13 mouse cellular contexts compared by ENCODE assay signal in genomic region chr15:25877798-25878197, GRCm38 (mm10). TPM values are rescaled to one million over a fixed set of nuclear protein-coding genes. Genes with fewer than 3 reads are reported as not detected.
DNase-seq lines count a peak whose midpoint lies in the region; ATAC-seq and TF ChIP-seq lines count a peak whose summit lies in the region.
"Had no signal": no experiment of that assay in that cellular context is flagged by ENCODE, and none has a peak within 500 bp of the region (broad histone marks: within the 10 kb centered on the region; RNA-seq: fewer than 3 reads in every experiment).

No protein-coding gene starts in this region.

- H3K27ac ChIP-seq in midbrain, embryonic 14.5 days (replicated peaks; ENCODE audit: low read depth, low read length) = no peak overlapping the region
- no peak overlapping the region for H3K27ac ChIP-seq in left cerebral cortex, adult 2 months
- H3K27ac ChIP-seq: liver, embryonic 13.5 days had no signal

- no peak overlapping the region for H3K4me2 ChIP-seq in midbrain, embryonic 14.5 days (ENCODE audit: low read length)
- H3K4me2 ChIP-seq: liver, embryonic 13.5 days had no signal

- H3K27me3 ChIP-seq in midbrain, embryonic 14.5 days (ENCODE audit: control insufficient read depth, insufficient read depth, low read length) = no peaks in the 10 kb centered on the region
- H3K27me3 ChIP-seq: liver, embryonic 13.5 days had no signal

- 48% methylated on average over 7 of the region's 7 CpGs for WGBS in midbrain, embryonic 14.5 days

- H3K9me3 ChIP-seq in midbrain, embryonic 14.5 days (ENCODE audit: control insufficient read depth, low read length) = no peaks in the 10 kb centered on the region
- H3K9me3 ChIP-seq: liver, embryonic 13.5 days had no signal

- no peak overlapping the region for H3K4me3 ChIP-seq in midbrain, embryonic 14.5 days (replicated peaks; ENCODE audit: low read depth, low read length)
- H3K4me3 ChIP-seq in left cerebral cortex, adult 2 months = no peak overlapping the region
- H3K4me3 ChIP-seq: liver, embryonic 13.5 days had no signal

- no peaks in the 10 kb centered on the region for H3K4me1 ChIP-seq in midbrain, embryonic 14.5 days (ENCODE audit: control insufficient read depth, insufficient read depth, low read length)
- H3K4me1 ChIP-seq: liver, embryonic 13.5 days had no signal

- no peak for ATAC-seq in midbrain, embryonic 14.5 days (ENCODE audit: low FRiP score, low TSS enrichment)
- ATAC-seq: forebrain, embryonic 14.5 days had no signal

- intact Hi-C loops in heart, postnatal 10 days (cut with DNase I) = loop anchor here (5.0 kb wide), 1 partner anchor 330 kb away; no protein-coding TSS in a partner anchor
- intact Hi-C loops in left cerebral cortex, adult 2 months (cut with DNase I) = no loop called here

- TF ChIP-seq CTCF in left cerebral cortex, adult 2 months (IDR thresholded peaks at IDR 0.05) = no peak

- no peak overlapping the region for H3K9ac ChIP-seq in midbrain, embryonic 14.5 days (replicated peaks; ENCODE audit: low read length)
- H3K9ac ChIP-seq: liver, embryonic 13.5 days had no signal

- peak; percentile 61 for DNase-seq in heart, adult 11 months
- no peak for DNase-seq in heart, postnatal 10 days
- peak; percentile 73 for DNase-seq in ES-CJ7 (ENCODE audit: low read depth, low spot score)
- peak; percentile 44 for DNase-seq in embryo, embryonic 9.5 days (ENCODE audit: extremely low spot score)
- DNase-seq in midbrain, embryonic 14.5 days = peak; percentile 22
- DNase-seq in left cerebral cortex, adult 2 months (ENCODE audit: extremely low spot score in 1 of 2, low spot score in 2 of 2) = no peak
- no peak for DNase-seq in cerebellum, adult 18-20 months
- DNase-seq in layer of hippocampus, postnatal 10 days (ENCODE audit: low spot score in 2 of 2) = no peak
- DNase-seq: heart, postnatal 14 days; liver, embryonic 13.5 days; spleen, adult 18-20 months; thymus, adult 2 months had no signal

- no peaks in the 10 kb centered on the region for H3K36me3 ChIP-seq in midbrain, embryonic 14.5 days (ENCODE audit: control insufficient read depth, insufficient read depth, low read length)
- H3K36me3 ChIP-seq: liver, embryonic 13.5 days had no signal

RNA-seq across cellular contexts. Expression of gene Retreg1, which starts 34.8 kb away (rescaled TPM):
- 100 to 1,000 TPM; 151 to 159 TPM for total RNA-seq in heart, postnatal 10 days (2021)
- polyA plus RNA-seq in midbrain, embryonic 14.5 days (2014; fragmentation: Nextera tagmentation; extraction: Ambion mirVana) = 13.6 and 16.7 TPM in 2 replicates
- total RNA-seq in left cerebral cortex, adult 2 months (2021) = 10 to 100 TPM; 32.8 to 32.9 TPM
- total RNA-seq in layer of hippocampus, postnatal 10 days (2021) = 10 to 100 TPM; 35.3 to 36.7 TPM

Comparison
In these comparisons a context has a peak if more than half of its experiments do, and no peak if none do; other contexts are left out.
1. DNase-seq: peak in heart, adult 11 months (single experiment), ES-CJ7 (single experiment), embryo, embryonic 9.5 days (single experiment) and midbrain, embryonic 14.5 days (single experiment); none in heart, postnatal 10 days (0 of 2), left cerebral cortex, adult 2 months (0 of 2), cerebellum, adult 18-20 months (0 of 2) and layer of hippocampus, postnatal 10 days (0 of 2).
2. RNA of gene Retreg1, which starts 34.8 kb away (total RNA-seq): 151 to 159 TPM in heart, postnatal 10 days; 35.3 to 36.7 TPM in layer of hippocampus, postnatal 10 days and 32.8 to 32.9 TPM in left cerebral cortex, adult 2 months; every median in the first group is over 4 times any median in the second.